Mouse (Mus musculus): ENCODE measurements around the gene Alox8. TPM values are rescaled to one million over a fixed set of nuclear protein-coding genes. Genes with fewer than 3 reads are reported as not detected.

Alox8 gene
- total and polyA plus RNA-seq, 3 experiments = 0.10 to 0.30 TPM; not detected in 1

Other genes with a start within 250 kb of the Alox8 start
Only the 20 nearest of the 24 such genes appear.
- gene Pfas, start 189.4 kb downstream of the Alox8 start, total RNA-seq (2012; rRNA removed) = 110 and 132 TPM in 2 replicates
- gene Pfas, start 189.4 kb downstream of the Alox8 start, total RNA-seq (2014; rRNA removed) = 61.9 and 65.0 TPM in 2 replicates
- 66.5 and 72.9 TPM in 2 replicates for gene Pfas, start 189.4 kb downstream of the Alox8 start, polyA plus RNA-seq (2012; ENCODE audit: insufficient read length, low read depth)
- gene Ctc1, start 181.9 kb downstream of the Alox8 start, total RNA-seq (2012; rRNA removed) = 40.1 and 44.8 TPM in 2 replicates
- 20.5 and 22.7 TPM in 2 replicates for gene Ctc1, start 181.9 kb downstream of the Alox8 start, total RNA-seq (2014; rRNA removed)
- gene Ctc1, start 181.9 kb downstream of the Alox8 start, polyA plus RNA-seq (2012; ENCODE audit: insufficient read length, low read depth) = 44.1 and 69.8 TPM in 2 replicates
- 170 and 177 TPM in 2 replicates for gene Aurkb, start 152.2 kb downstream of the Alox8 start, total RNA-seq (2012; rRNA removed)
- gene Aurkb, start 152.2 kb downstream of the Alox8 start, total RNA-seq (2014; rRNA removed) = 181 and 190 TPM in 2 replicates
- 178 and 200 TPM in 2 replicates for gene Aurkb, start 152.2 kb downstream of the Alox8 start, polyA plus RNA-seq (2012; ENCODE audit: insufficient read length, low read depth)
- gene Borcs6, start 138.1 kb downstream of the Alox8 start, total RNA-seq (2012; rRNA removed) = 9.7 and 11.1 TPM in 2 replicates
- gene Borcs6, start 138.1 kb downstream of the Alox8 start, total RNA-seq (2014; rRNA removed) = 5.1 and 7.3 TPM in 2 replicates
- 5.4 and 6.2 TPM in 2 replicates for gene Borcs6, start 138.1 kb downstream of the Alox8 start, polyA plus RNA-seq (2012; ENCODE audit: insufficient read length, low read depth)
- gene Tmem107, start 127.0 kb downstream of the Alox8 start, total RNA-seq (2012; rRNA removed) = 24.4 and 30.1 TPM in 2 replicates
- gene Tmem107, start 127.0 kb downstream of the Alox8 start, total RNA-seq (2014; rRNA removed) = 20.3 and 31.3 TPM in 2 replicates
- 13.4 and 22.6 TPM in 2 replicates for gene Tmem107, start 127.0 kb downstream of the Alox8 start, polyA plus RNA-seq (2012; ENCODE audit: insufficient read length, low read depth)
- 8.0 and 8.2 TPM in 2 replicates for gene Vamp2, start 109.4 kb downstream of the Alox8 start, total RNA-seq (2012; rRNA removed)
- gene Vamp2, start 109.4 kb downstream of the Alox8 start, total RNA-seq (2014; rRNA removed) = 1.3 and 1.4 TPM in 2 replicates
- gene Vamp2, start 109.4 kb downstream of the Alox8 start, polyA plus RNA-seq (2012; ENCODE audit: insufficient read length, low read depth) = 26.0 and 26.7 TPM in 2 replicates
- 11.5 and 11.8 TPM in 2 replicates for gene Per1, start 102.6 kb downstream of the Alox8 start, total RNA-seq (2012; rRNA removed)
- 2.8 and 3.2 TPM in 2 replicates for gene Per1, start 102.6 kb downstream of the Alox8 start, total RNA-seq (2014; rRNA removed)
- 37.9 and 38.3 TPM in 2 replicates for gene Per1, start 102.6 kb downstream of the Alox8 start, polyA plus RNA-seq (2012; ENCODE audit: insufficient read length, low read depth)
- 0.04 TPM in 1 of 2 replicates, not detected in the other for gene Hes7, start 77.4 kb downstream of the Alox8 start, total RNA-seq (2012; rRNA removed)
- not detected in 2 replicates for gene Hes7, start 77.4 kb downstream of the Alox8 start, total RNA-seq (2014; rRNA removed)
- not detected in 2 replicates for gene Hes7, start 77.4 kb downstream of the Alox8 start, polyA plus RNA-seq (2012; ENCODE audit: insufficient read length, low read depth)
- not detected in 2 replicates for gene 9130213A22Rik, start 75.3 kb downstream of the Alox8 start, total RNA-seq (2012; rRNA removed)
- not detected in 2 replicates for gene 9130213A22Rik, start 75.3 kb downstream of the Alox8 start, total RNA-seq (2014; rRNA removed)
- not detected in 2 replicates for gene 9130213A22Rik, start 75.3 kb downstream of the Alox8 start, polyA plus RNA-seq (2012; ENCODE audit: insufficient read length, low read depth)
- gene Aloxe3, start 71.9 kb downstream of the Alox8 start, total RNA-seq (2012; rRNA removed) = 0.13 TPM in 1 of 2 replicates, not detected in the other
- not detected in 2 replicates for gene Aloxe3, start 71.9 kb downstream of the Alox8 start, total RNA-seq (2014; rRNA removed)
- gene Aloxe3, start 71.9 kb downstream of the Alox8 start, polyA plus RNA-seq (2012; ENCODE audit: insufficient read length, low read depth) = 0.19 and 0.23 TPM in 2 replicates
- not detected in 2 replicates for gene Alox12b, start 40.9 kb downstream of the Alox8 start, total RNA-seq (2012; rRNA removed)
- gene Alox12b, start 40.9 kb downstream of the Alox8 start, total RNA-seq (2014; rRNA removed) = not detected in 2 replicates
- gene Alox12b, start 40.9 kb downstream of the Alox8 start, polyA plus RNA-seq (2012; ENCODE audit: insufficient read length, low read depth) = not detected in 2 replicates
- gene Gucy2e, start 39.2 kb upstream of the Alox8 start, total RNA-seq (2012; rRNA removed) = not detected in 2 replicates
- gene Gucy2e, start 39.2 kb upstream of the Alox8 start, total RNA-seq (2014; rRNA removed) = 0.03 TPM in 1 of 2 replicates, not detected in the other
- gene Gucy2e, start 39.2 kb upstream of the Alox8 start, polyA plus RNA-seq (2012; ENCODE audit: insufficient read length, low read depth) = not detected in 2 replicates
- 18.5 and 18.9 TPM in 2 replicates for gene Cntrob, start 125.9 kb upstream of the Alox8 start, total RNA-seq (2012; rRNA removed)
- 16.4 and 22.0 TPM in 2 replicates for gene Cntrob, start 125.9 kb upstream of the Alox8 start, total RNA-seq (2014; rRNA removed)
- gene Cntrob, start 125.9 kb upstream of the Alox8 start, polyA plus RNA-seq (2012; ENCODE audit: insufficient read length, low read depth) = 36.6 and 41.5 TPM in 2 replicates
- 75.0 and 85.4 TPM in 2 replicates for gene Trappc1, start 126.1 kb upstream of the Alox8 start, total RNA-seq (2012; rRNA removed)
- 102 TPM in 2 replicates for gene Trappc1, start 126.1 kb upstream of the Alox8 start, total RNA-seq (2014; rRNA removed)
- gene Trappc1, start 126.1 kb upstream of the Alox8 start, polyA plus RNA-seq (2012; ENCODE audit: insufficient read length, low read depth) = 101 and 124 TPM in 2 replicates
- 0.67 and 1.1 TPM in 2 replicates for gene Kcnab3, start 128.4 kb upstream of the Alox8 start, total RNA-seq (2012; rRNA removed)
- gene Kcnab3, start 128.4 kb upstream of the Alox8 start, total RNA-seq (2014; rRNA removed) = 0.31 TPM in 1 of 2 replicates, not detected in the other
- gene Kcnab3, start 128.4 kb upstream of the Alox8 start, polyA plus RNA-seq (2012; ENCODE audit: insufficient read length, low read depth) = 0.38 and 0.39 TPM in 2 replicates
- gene Rnf227, start 142.6 kb upstream of the Alox8 start, total RNA-seq (2012; rRNA removed) = 0.30 and 0.34 TPM in 2 replicates
- not detected in 2 replicates for gene Rnf227, start 142.6 kb upstream of the Alox8 start, total RNA-seq (2014; rRNA removed)
- 0.21 TPM in 1 of 2 replicates, not detected in the other for gene Rnf227, start 142.6 kb upstream of the Alox8 start, polyA plus RNA-seq (2012; ENCODE audit: insufficient read length, low read depth)
- gene Chd3, start 171.6 kb upstream of the Alox8 start, total RNA-seq (2012; rRNA removed) = 66.4 and 69.6 TPM in 2 replicates
- 30.6 and 31.9 TPM in 2 replicates for gene Chd3, start 171.6 kb upstream of the Alox8 start, total RNA-seq (2014; rRNA removed)
- 87.1 and 92.0 TPM in 2 replicates for gene Chd3, start 171.6 kb upstream of the Alox8 start, polyA plus RNA-seq (2012; ENCODE audit: insufficient read length, low read depth)
- gene Naa38, start 197.6 kb upstream of the Alox8 start, total RNA-seq (2012; rRNA removed) = 193 and 208 TPM in 2 replicates
- gene Naa38, start 197.6 kb upstream of the Alox8 start, total RNA-seq (2014; rRNA removed) = 161 and 201 TPM in 2 replicates
- gene Naa38, start 197.6 kb upstream of the Alox8 start, polyA plus RNA-seq (2012; ENCODE audit: insufficient read length, low read depth) = 137 and 153 TPM in 2 replicates
- gene Cyb5d1, start 197.8 kb upstream of the Alox8 start, total RNA-seq (2012; rRNA removed) = 28.4 and 37.4 TPM in 2 replicates
- 27.3 and 29.3 TPM in 2 replicates for gene Cyb5d1, start 197.8 kb upstream of the Alox8 start, total RNA-seq (2014; rRNA removed)
- gene Cyb5d1, start 197.8 kb upstream of the Alox8 start, polyA plus RNA-seq (2012; ENCODE audit: insufficient read length, low read depth) = 29.5 and 33.2 TPM in 2 replicates
- 0.25 and 0.38 TPM in 2 replicates for gene Tmem88, start 200.4 kb upstream of the Alox8 start, total RNA-seq (2012; rRNA removed)
- not detected in 2 replicates for gene Tmem88, start 200.4 kb upstream of the Alox8 start, total RNA-seq (2014; rRNA removed)
- gene Tmem88, start 200.4 kb upstream of the Alox8 start, polyA plus RNA-seq (2012; ENCODE audit: insufficient read length, low read depth) = 0.16 and 0.22 TPM in 2 replicates

Measured in CH12.LX (cell line).